Mouse (Mus musculus): Measurements from ENCODE around the gene Nelfe. TPM values are rescaled to one million over a fixed set of nuclear protein-coding genes. Genes with fewer than 3 reads are reported as not detected.

Nelfe gene
- polyA plus RNA-seq, 1 experiment from 2014 or later = 78.9 TPM

- 34% methylated on average over 3 of the region's 3 CpGs for WGBS
- no peak overlapping the region for H3K4me2 ChIP-seq (ENCODE audit: low read depth, low read length)
- H3K27me3 ChIP-seq (ENCODE audit: control insufficient read depth, insufficient read depth, low read length) = no peaks in the 10 kb centered on the region
- H3K9ac ChIP-seq (replicated peaks; ENCODE audit: low read depth, low read length) = no peak overlapping the region
- peaks cover 9% of the 10 kb centered on the region for H3K4me1 ChIP-seq (ENCODE audit: control insufficient read depth, insufficient read depth, low read length)
- peaks cover 26% of the 10 kb centered on the region for H3K36me3 ChIP-seq (ENCODE audit: control insufficient read depth, insufficient read depth, low read length)
- H3K9me3 ChIP-seq (ENCODE audit: control insufficient read depth, low read length) = no peaks in the 10 kb centered on the region
- no peak overlapping the region for H3K4me3 ChIP-seq (ENCODE audit: low read depth, low read length)
- no peak for ATAC-seq (ENCODE audit: low read depth)
- H3K27ac ChIP-seq (ENCODE audit: low read depth, low read length) = no peak overlapping the region
Measured at GRCm38 (mm10) chr17:34855825-34856224, 5.6 kb downstream of the Nelfe start.

GRCm38 (mm10) chr17:34858670-34859069, 8.5 kb downstream of the Nelfe start:
- Histone ChIP-seq H3K27ac (ENCODE audit: low read depth, low read length) (no peak overlapping the region), H3K4me3 (ENCODE audit: low read depth, low read length) (no peak overlapping the region), H3K9me3 (ENCODE audit: control insufficient read depth, low read length) (no peaks in the 10 kb centered on the region), H3K27me3 (ENCODE audit: control insufficient read depth, insufficient read depth, low read length) (no peaks in the 10 kb centered on the region), H3K9ac (replicated peaks; ENCODE audit: low read depth, low read length) (no peak overlapping the region), H3K36me3 (ENCODE audit: control insufficient read depth, insufficient read depth, low read length) (peaks cover 20% of the 10 kb centered on the region; the same call in 1 of the 2 replicates), H3K4me2 (ENCODE audit: low read depth, low read length) (no peak overlapping the region), H3K4me1 (ENCODE audit: control insufficient read depth, insufficient read depth, low read length) (no peaks in the 10 kb centered on the region)
- 92% methylated on average over 4 of the region's 4 CpGs for WGBS
- ATAC-seq (ENCODE audit: low read depth) = no peak

DNA sequence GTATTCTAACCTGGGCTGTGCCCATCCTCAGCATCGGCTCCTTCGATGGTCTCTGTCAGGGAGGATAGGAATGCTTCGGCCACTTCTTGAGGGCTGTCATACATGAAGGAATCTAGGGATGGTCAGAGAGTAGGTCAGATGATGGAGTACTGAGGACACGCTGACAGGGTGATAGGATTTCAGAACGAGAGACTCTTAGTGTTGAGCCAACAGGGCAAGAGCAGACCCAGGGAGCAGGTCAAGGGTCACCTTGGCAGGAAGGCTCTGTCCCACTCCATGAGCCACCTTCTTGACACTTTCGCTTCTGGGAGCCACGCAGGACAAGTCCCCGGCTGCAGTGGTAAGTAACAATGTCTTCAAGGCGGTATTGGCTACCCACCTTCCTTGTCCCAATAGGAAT, 10.3 kb downstream of the Nelfe start:
- Histone ChIP-seq H3K9ac (replicated peaks; ENCODE audit: low read depth, low read length) (no peak overlapping the region), H3K36me3 (ENCODE audit: control insufficient read depth, insufficient read depth, low read length) (peaks cover 10% of the 10 kb centered on the region; the same call in 1 of the 2 replicates), H3K4me1 (ENCODE audit: control insufficient read depth, insufficient read depth, low read length) (no peaks in the 10 kb centered on the region), H3K27ac (ENCODE audit: low read depth, low read length) (no peak overlapping the region), H3K27me3 (ENCODE audit: control insufficient read depth, insufficient read depth, low read length) (no peaks in the 10 kb centered on the region), H3K4me2 (ENCODE audit: low read depth, low read length) (no peak overlapping the region), H3K9me3 (ENCODE audit: control insufficient read depth, low read length) (no peaks in the 10 kb centered on the region), H3K4me3 (ENCODE audit: low read depth, low read length) (no peak overlapping the region)
- ATAC-seq (ENCODE audit: low read depth) = no peak
- WGBS = 92% methylated on average over 9 of the region's 9 CpGs

DNA sequence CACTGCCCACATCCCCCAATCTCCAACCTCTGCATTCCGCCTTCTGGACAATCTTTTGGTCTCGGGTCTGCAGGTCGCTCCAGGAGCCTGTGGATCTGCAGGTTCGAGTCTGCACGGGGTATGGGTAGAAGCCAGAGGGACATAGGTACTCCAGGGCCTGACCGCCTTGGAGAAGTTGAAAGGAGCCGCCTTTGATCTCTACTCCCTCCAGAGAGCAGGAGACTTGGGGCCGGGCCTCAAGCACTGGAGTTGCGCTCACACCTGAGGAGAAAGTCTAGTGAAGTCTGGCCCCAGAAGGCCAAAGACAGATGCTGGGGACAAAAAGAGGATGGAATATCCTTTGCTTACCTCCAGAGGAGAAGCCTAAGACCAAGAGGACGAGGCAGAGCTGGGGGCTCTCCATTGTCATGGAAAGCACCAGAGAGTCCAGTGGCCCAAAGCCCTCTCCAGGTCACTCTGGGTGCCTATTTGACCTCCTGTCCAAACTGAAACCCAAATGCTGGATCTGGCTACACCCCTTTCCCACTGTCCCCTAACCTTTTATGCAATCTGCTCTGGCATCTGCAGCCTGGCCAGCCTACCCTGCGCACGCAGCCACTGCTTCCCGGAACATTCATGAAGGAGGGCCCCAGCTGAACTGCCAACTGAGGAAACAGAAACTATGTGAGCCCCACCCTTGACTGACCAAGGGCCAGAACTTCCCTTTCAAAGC, 11.7 kb downstream of the Nelfe start:
- Histone ChIP-seq H3K9ac (replicated peaks; ENCODE audit: low read depth, low read length) (no peak overlapping the region), H3K27ac (ENCODE audit: low read depth, low read length) (no peak overlapping the region), H3K4me2 (ENCODE audit: low read depth, low read length) (no peak overlapping the region), H3K36me3 (ENCODE audit: control insufficient read depth, insufficient read depth, low read length) (peaks cover 2% of the 10 kb centered on the region; the same call in 1 of the 2 replicates), H3K9me3 (ENCODE audit: control insufficient read depth, low read length) (no peaks in the 10 kb centered on the region), H3K27me3 (ENCODE audit: control insufficient read depth, insufficient read depth, low read length) (no peaks in the 10 kb centered on the region), H3K4me1 (ENCODE audit: control insufficient read depth, insufficient read depth, low read length) (no peaks in the 10 kb centered on the region), H3K4me3 (ENCODE audit: low read depth, low read length) (no peak overlapping the region)
- 63% methylated on average over 13 of the region's 13 CpGs for WGBS
- no peak for ATAC-seq (ENCODE audit: low read depth)

- WGBS = 63% methylated on average over 8 of the region's 8 CpGs
- no peaks in the 10 kb centered on the region for H3K4me1 ChIP-seq (ENCODE audit: control insufficient read depth, insufficient read depth, low read length)
- no peak within 1 kb of the TSS; the same call in 1 of the 2 replicates for H3K27ac ChIP-seq (ENCODE audit: low read depth, low read length)
- ATAC-seq (ENCODE audit: low read depth) = no peak; the same call in 1 of the 2 replicates
- H3K4me3 ChIP-seq (ENCODE audit: low read depth, low read length) = no peak within 1 kb of the TSS
- H3K36me3 ChIP-seq (ENCODE audit: control insufficient read depth, insufficient read depth, low read length) = no peaks in the 10 kb centered on the region
- no peak within 1 kb of the TSS for H3K4me2 ChIP-seq (ENCODE audit: low read depth, low read length)
- no peaks in the 10 kb centered on the region for H3K9me3 ChIP-seq (ENCODE audit: control insufficient read depth, low read length)
- no peaks in the 10 kb centered on the region for H3K27me3 ChIP-seq (ENCODE audit: control insufficient read depth, insufficient read depth, low read length)
- no peak within 1 kb of the TSS for H3K9ac ChIP-seq (replicated peaks; ENCODE audit: low read depth, low read length)
Measured at GRCm38 (mm10) chr17:34862416-34863081, 12.4 kb downstream of the Nelfe start, which contains the start of gene Cfb. Gene Cfb (minus strand): TSS chr17:34862518.

DNA sequence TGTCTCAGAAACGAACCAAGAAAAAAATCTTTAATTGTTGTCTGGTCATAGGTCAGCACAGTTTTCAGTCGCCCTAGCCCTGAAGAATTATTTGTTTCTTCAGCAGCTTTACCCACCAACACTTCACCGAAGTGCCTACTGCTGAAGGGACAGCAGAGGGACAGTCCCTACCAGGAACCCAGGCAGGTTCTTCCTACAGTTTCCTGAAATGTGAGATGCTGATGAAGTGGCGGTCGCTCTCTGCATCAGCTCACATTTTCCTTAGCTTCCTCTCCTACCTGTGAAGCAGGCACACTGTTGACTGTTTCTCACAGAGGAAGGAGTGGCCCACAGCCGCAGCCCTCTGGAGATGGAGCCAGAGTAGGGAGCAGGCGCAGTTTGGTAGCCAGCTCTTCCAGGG, 15.8 kb downstream of the Nelfe start:
- 69% methylated on average over 7 of the region's 7 CpGs for WGBS
- Histone ChIP-seq H3K36me3 (ENCODE audit: control insufficient read depth, insufficient read depth, low read length) (no peaks in the 10 kb centered on the region), H3K9me3 (ENCODE audit: control insufficient read depth, low read length) (no peaks in the 10 kb centered on the region)

GRCm38 (mm10) chr17:34874321-34874720, 24.1 kb downstream of the Nelfe start:
- Histone ChIP-seq H3K27me3 (ENCODE audit: control insufficient read depth, insufficient read depth, low read length) (no peaks in the 10 kb centered on the region), H3K4me2 (ENCODE audit: low read depth, low read length) (no peak overlapping the region), H3K4me1 (ENCODE audit: control insufficient read depth, insufficient read depth, low read length) (no peaks in the 10 kb centered on the region), H3K27ac (ENCODE audit: low read depth, low read length) (no peak overlapping the region), H3K36me3 (ENCODE audit: control insufficient read depth, insufficient read depth, low read length) (no peaks in the 10 kb centered on the region), H3K4me3 (ENCODE audit: low read depth, low read length) (no peak overlapping the region), H3K9me3 (ENCODE audit: control insufficient read depth, low read length) (no peaks in the 10 kb centered on the region), H3K9ac (replicated peaks; ENCODE audit: low read depth, low read length) (no peak overlapping the region)
- 94% methylated on average over 6 of the region's 6 CpGs for WGBS
- ATAC-seq (ENCODE audit: low read depth) = no peak

More for the DNA sequence above, 15.8 kb downstream of the Nelfe start:
- no peak overlapping the region for H3K27ac ChIP-seq (ENCODE audit: low read depth, low read length)
- no peaks in the 10 kb centered on the region for H3K4me1 ChIP-seq (ENCODE audit: control insufficient read depth, insufficient read depth, low read length)
- H3K4me3 ChIP-seq (ENCODE audit: low read depth, low read length) = no peak overlapping the region
- H3K9ac ChIP-seq (replicated peaks; ENCODE audit: low read depth, low read length) = no peak overlapping the region
- H3K27me3 ChIP-seq (ENCODE audit: control insufficient read depth, insufficient read depth, low read length) = no peaks in the 10 kb centered on the region
- no peak for ATAC-seq (ENCODE audit: low read depth)
- H3K4me2 ChIP-seq (ENCODE audit: low read depth, low read length) = no peak overlapping the region

DNA sequence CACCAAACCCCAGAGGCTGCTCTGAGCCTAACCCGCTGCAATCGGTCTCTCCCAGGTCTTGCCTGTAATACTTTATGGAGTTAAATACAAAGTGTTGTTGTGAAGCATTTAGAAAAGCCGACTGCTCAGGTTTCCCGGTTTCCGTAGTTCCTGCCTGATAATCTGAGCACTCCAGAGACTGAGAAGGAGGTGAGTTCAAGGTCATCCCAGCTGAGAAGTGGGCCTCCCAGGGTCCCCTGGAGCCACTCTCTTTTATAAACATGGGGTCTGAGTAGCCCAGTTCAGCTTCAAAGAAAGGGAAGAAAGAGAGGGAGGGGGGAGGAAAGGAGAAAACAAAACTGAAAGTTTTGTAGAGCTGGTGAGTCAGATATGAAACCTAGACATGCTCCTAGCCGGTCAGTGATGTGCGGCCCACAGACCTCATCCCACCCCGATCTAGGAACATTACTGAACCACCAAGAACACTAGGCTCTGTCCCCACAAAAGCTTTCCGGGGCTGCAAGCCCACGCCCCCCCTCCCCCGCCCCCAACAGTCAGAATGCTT, 29.2 kb downstream of the Nelfe start, which contains the start of gene Zbtb12:
Zbtb12 (plus strand) TSS at position 148 of the 544 bp plus-strand sequence.
- no peak within 1 kb of the TSS for H3K27ac ChIP-seq (ENCODE audit: low read depth, low read length)
- ATAC-seq (ENCODE audit: low read depth) = no peak
- H3K4me2 ChIP-seq (ENCODE audit: low read depth, low read length) = no peak within 1 kb of the TSS
- H3K36me3 ChIP-seq (ENCODE audit: control insufficient read depth, insufficient read depth, low read length) = no peaks in the 10 kb centered on the region
- 0 out of 2 replicates have a peak, but pooled peaks cover 4% of the 10 kb centered on the region for H3K27me3 ChIP-seq (ENCODE audit: control insufficient read depth, insufficient read depth, low read length)
- no peaks in the 10 kb centered on the region for H3K9me3 ChIP-seq (ENCODE audit: control insufficient read depth, low read length)
- WGBS = 64% methylated on average over 11 of the region's 11 CpGs
- H3K9ac ChIP-seq (replicated peaks; ENCODE audit: low read depth, low read length) = no peak within 1 kb of the TSS
- no peaks in the 10 kb centered on the region for H3K4me1 ChIP-seq (ENCODE audit: control insufficient read depth, insufficient read depth, low read length)
- H3K4me3 ChIP-seq (ENCODE audit: low read depth, low read length) = no peak within 1 kb of the TSS

- H3K36me3 ChIP-seq (ENCODE audit: control insufficient read depth, insufficient read depth, low read length) = no peaks in the 10 kb centered on the region
- H3K4me2 ChIP-seq (ENCODE audit: low read depth, low read length) = no peak overlapping the region
- H3K4me3 ChIP-seq (ENCODE audit: low read depth, low read length) = no peak overlapping the region
- ATAC-seq (ENCODE audit: low read depth) = no peak
- no peak overlapping the region for H3K27ac ChIP-seq (ENCODE audit: low read depth, low read length)
- H3K9ac ChIP-seq (replicated peaks; ENCODE audit: low read depth, low read length) = no peak overlapping the region
- no peaks in the 10 kb centered on the region for H3K4me1 ChIP-seq (ENCODE audit: control insufficient read depth, insufficient read depth, low read length)
- H3K9me3 ChIP-seq (ENCODE audit: control insufficient read depth, low read length) = no peaks in the 10 kb centered on the region
- H3K27me3 ChIP-seq (ENCODE audit: control insufficient read depth, insufficient read depth, low read length) = 0 out of 2 replicates have a peak, but pooled peaks cover 4% of the 10 kb centered on the region
Measured at GRCm38 (mm10) chr17:34881166-34881565, 31.0 kb downstream of the Nelfe start.
